Mouse (Mus musculus): Measurements from ENCODE around the gene Pik3cb.

- TF ChIP-seq CTCF (IDR thresholded peaks at IDR 0.05 in 2 of 3, conservative IDR thresholded peaks at IDR 0.05 in 1 of 3; ENCODE audit: control insufficient read depth in 1 of 3, insufficient read depth in 1 of 3, low read depth in 2 of 3, low read length in 3 of 3, poor library complexity in 1 of 3, severe bottlenecking in 1 of 3) (no peak), BHLHE40 (IDR thresholded peaks at IDR 0.05; ENCODE audit: borderline replicate concordance, low read depth, low read length) (no peak), POLR2AphosphoS2 (IDR thresholded peaks at IDR 0.05; ENCODE audit: low read length) (no peak), GATA1 (IDR thresholded peaks at IDR 0.05; ENCODE audit: low read depth, low read length) (no peak), MXI1 (IDR thresholded peaks at IDR 0.05; ENCODE audit: low read depth, low read length) (no peak), MAX (IDR thresholded peaks at IDR 0.05; ENCODE audit: low read length) (no peak), MYB (IDR thresholded peaks at IDR 0.05; ENCODE audit: low read depth, low read length) (no peak), HCFC1 (IDR thresholded peaks at IDR 0.05; ENCODE audit: low read depth, low read length) (no peak), POLR2A (IDR thresholded peaks at IDR 0.05; ENCODE audit: control insufficient read depth in 1 of 2, insufficient read depth in 1 of 2, low read depth in 1 of 2, low read length in 2 of 2, poor library complexity in 1 of 2) (no peak), POLR2AphosphoS5 (IDR thresholded peaks at IDR 0.05; ENCODE audit: borderline replicate concordance, low read depth, low read length) (no peak)
Observed at GRCm38 (mm10) chr9:99144416-99144989, 4.1 kb upstream of the Pik3cb start.

Data from MEL (cell line).